Comparison of ENCODE assay signal across 8 mouse cellular contexts in genomic region chr11:88161651-88162362, GRCm38 (mm10). TPM values are rescaled to one million over a fixed set of nuclear protein-coding genes. Genes with fewer than 3 reads are reported as not detected.
DNase-seq lines count a peak whose midpoint lies in the region; ATAC-seq and TF ChIP-seq lines count a peak whose summit lies in the region.

No protein-coding gene starts in this region.

- peak; percentile 36 to 48 for DNase-seq in CD8-positive naive resting alpha-beta T cell, adult 2 months (ENCODE audit: low read depth in 2 of 2, low spot score in 2 of 2)
- DNase-seq in c-Kit-positive CD71-positive TER-119-negative erythroid progenitor cells, embryonic 14.5 days (ENCODE audit: low read depth), result peak; percentile 34
- peak; percentile 82 for DNase-seq in forebrain, embryonic 14.5 days (ENCODE audit: low spot score)
- DNase-seq in heart, postnatal 14 days, result peak; percentile 94 to 96
- DNase-seq in layer of hippocampus, adult 2 months (ENCODE audit: low spot score in 2 of 2), result peak; percentile 80 to 81
- peak; percentile 91 to 95 for DNase-seq in lung, adult 18-20 months
- DNase-seq in stomach, postnatal 0 days (ENCODE audit: low spot score), result peak; percentile 89

- no peaks in the 10 kb centered on the region for H3K36me3 ChIP-seq in forebrain, embryonic 14.5 days (ENCODE audit: control insufficient read depth, insufficient read depth, low read length)
- no peaks in the 10 kb centered on the region for H3K36me3 ChIP-seq in neural tube, embryonic 13.5 days
- H3K36me3 ChIP-seq in stomach, postnatal 0 days (ENCODE audit: control insufficient read depth, insufficient read depth, low read length), result no peaks in the 10 kb centered on the region

- WGBS in forebrain, embryonic 14.5 days, result 2% methylated on average over 14 of the region's 15 CpGs
- under 1% methylated on average over 14 of the region's 15 CpGs for WGBS in neural tube, embryonic 13.5 days
- 4% methylated on average over 12 of the region's 15 CpGs for WGBS in stomach, postnatal 0 days

- H3K4me1 ChIP-seq in forebrain, embryonic 14.5 days (ENCODE audit: control insufficient read depth, insufficient read depth, low read length), result peaks cover 30% of the 10 kb centered on the region
- H3K4me1 ChIP-seq in neural tube, embryonic 13.5 days (replicated peaks), result peaks cover 76% of the 10 kb centered on the region
- H3K4me1 ChIP-seq in stomach, postnatal 0 days (replicated peaks; ENCODE audit: control insufficient read depth, insufficient read depth), result peaks cover 34% of the 10 kb centered on the region

- peak overlapping the region; percentile 79; the same call in 1 of the 2 replicates for H3K27ac ChIP-seq in forebrain, embryonic 14.5 days (ENCODE audit: low read depth, low read length)
- H3K27ac ChIP-seq in layer of hippocampus, adult 2 months, result peak overlapping the region; percentile 92
- H3K27ac ChIP-seq in neural tube, embryonic 13.5 days (replicated peaks), result peak overlapping the region; percentile 95
- H3K27ac ChIP-seq in stomach, postnatal 0 days (replicated peaks), result peak overlapping the region; percentile 95

- H3K4me3 ChIP-seq in forebrain, embryonic 14.5 days (ENCODE audit: low read depth, low read length), result peak overlapping the region; percentile 38
- H3K4me3 ChIP-seq in layer of hippocampus, adult 2 months, result peak overlapping the region; percentile 52
- H3K4me3 ChIP-seq in neural tube, embryonic 13.5 days, result peak overlapping the region; percentile 43
- peak overlapping the region; percentile 41 for H3K4me3 ChIP-seq in stomach, postnatal 0 days (ENCODE audit: low read depth, low read length)

- no peak for TF ChIP-seq EP300 in stomach, postnatal 0 days (optimal IDR thresholded peaks at IDR 0.05)

- no peaks in the 10 kb centered on the region for H3K9me3 ChIP-seq in forebrain, embryonic 14.5 days (replicated peaks; ENCODE audit: control insufficient read depth, low read length)
- H3K9me3 ChIP-seq in neural tube, embryonic 13.5 days, result no peaks in the 10 kb centered on the region
- no peaks in the 10 kb centered on the region for H3K9me3 ChIP-seq in stomach, postnatal 0 days (ENCODE audit: control insufficient read depth, low read length)

- peak; percentile 69 for ATAC-seq in forebrain, embryonic 14.5 days
- peak; percentile 75 for ATAC-seq in neural tube, embryonic 13.5 days (ENCODE audit: low read depth)
- peak; percentile 75 for ATAC-seq in stomach, postnatal 0 days (ENCODE audit: low FRiP score, low TSS enrichment)

- TF ChIP-seq CTCF in layer of hippocampus, adult 2 months (conservative IDR thresholded peaks at IDR 0.05), result peak; percentile 81
- TF ChIP-seq CTCF in stomach, postnatal 0 days (IDR thresholded peaks at IDR 0.05; ENCODE audit: low read depth), result peak; percentile 92

- no peaks in the 10 kb centered on the region for H3K27me3 ChIP-seq in forebrain, embryonic 14.5 days (replicated peaks; ENCODE audit: control insufficient read depth, insufficient read depth, low read length)
- H3K27me3 ChIP-seq in neural tube, embryonic 13.5 days, result no peaks in the 10 kb centered on the region
- no peaks in the 10 kb centered on the region for H3K27me3 ChIP-seq in stomach, postnatal 0 days (ENCODE audit: control insufficient read depth, insufficient read depth, low read length)

- intact Hi-C loops in heart, postnatal 14 days (cut with DNase I), result loop anchor here (1.0 to 5.0 kb wide), 2 partner anchors 65 to 100 kb away; partner anchors contain the start of gene Cuedc1

- peak overlapping the region; percentile 64 for H3K9ac ChIP-seq in forebrain, embryonic 14.5 days (ENCODE audit: low read length)
- H3K9ac ChIP-seq in neural tube, embryonic 13.5 days, result peak overlapping the region; percentile 78
- peak overlapping the region; percentile 54 for H3K9ac ChIP-seq in stomach, postnatal 0 days (ENCODE audit: low read length)

- peak overlapping the region; percentile 80 for H3K4me2 ChIP-seq in forebrain, embryonic 14.5 days (ENCODE audit: low read length)
- peak overlapping the region; percentile 71 for H3K4me2 ChIP-seq in neural tube, embryonic 13.5 days
- peak overlapping the region; percentile 66 for H3K4me2 ChIP-seq in stomach, postnatal 0 days (replicated peaks; ENCODE audit: low read depth)

RNA-seq across cellular contexts. Expression of gene Mrps23, which starts 42.4 kb away (rescaled TPM):
- polyA plus RNA-seq in forebrain, embryonic 14.5 days (2014; fragmentation: Nextera tagmentation; extraction: Ambion mirVana), result 75.5 and 80.8 TPM in 2 replicates
- total RNA-seq in heart, postnatal 14 days (2021), result 100 to 1,000 TPM; 226 to 277 TPM
- total RNA-seq in layer of hippocampus, adult 2 months (2021), result 10 to 100 TPM; 64.9 to 65.6 TPM
- 64.2 and 69.4 TPM in 2 replicates for polyA plus RNA-seq in neural tube, embryonic 13.5 days (2015; fragmentation: Nextera tagmentation; extraction: Ambion mirVana)
- 54.7 and 55.4 TPM in 2 replicates for polyA plus RNA-seq in stomach, postnatal 0 days (2015; fragmentation: Nextera tagmentation; extraction: Ambion mirVana)

Comparison
In these comparisons a context has a peak if more than half of its experiments do, and no peak if none do; other contexts are left out.
1. Peak in every context shown above with its lines: DNase-seq, ATAC-seq, H3K4me3 ChIP-seq and H3K27ac ChIP-seq.
2. DNase-seq: peak in every context shown above with its lines; median percentile 95 in heart, postnatal 14 days; 93 in lung, adult 18-20 months; 89 in stomach, postnatal 0 days; 82 in forebrain, embryonic 14.5 days; 80 in layer of hippocampus, adult 2 months; 42 in CD8-positive naive resting alpha-beta T cell, adult 2 months; 34 in c-Kit-positive CD71-positive TER-119-negative erythroid progenitor cells, embryonic 14.5 days.